Mouse (Mus musculus): ENCODE measurements around the gene Aff3.

Gene Aff3

GRCm38 (mm10) chr1:38171874-38172273, 492.9 kb downstream of the Aff3 start:
- no peak for DNase-seq (ENCODE audit: low spot score)

- DNase-seq (ENCODE audit: low spot score), result no peak
Observed at GRCm38 (mm10) chr1:38165696-38166095, 499.1 kb downstream of the Aff3 start.

- no peak for DNase-seq (ENCODE audit: low spot score)
Observed at GRCm38 (mm10) chr1:38150086-38150485, 514.7 kb downstream of the Aff3 start.

- no peak for DNase-seq (ENCODE audit: low spot score)
Observed at GRCm38 (mm10) chr1:38146008-38146407, 518.7 kb downstream of the Aff3 start.

- no peak for DNase-seq (ENCODE audit: low spot score)
Observed at GRCm38 (mm10) chr1:38141371-38141770, 523.4 kb downstream of the Aff3 start.

- no peak for DNase-seq (ENCODE audit: low spot score)
Observed at GRCm38 (mm10) chr1:38140911-38141310, 523.8 kb downstream of the Aff3 start.

- no peak for DNase-seq (ENCODE audit: low spot score)
Observed at GRCm38 (mm10) chr1:38139396-38139795, 525.4 kb downstream of the Aff3 start.

GRCm38 (mm10) chr1:38132942-38133341, 531.8 kb downstream of the Aff3 start:
- no peak for DNase-seq (ENCODE audit: low spot score)

- no peak for DNase-seq (ENCODE audit: low spot score)
Observed at GRCm38 (mm10) chr1:38130715-38131483, 533.9 kb downstream of the Aff3 start.

- DNase-seq (ENCODE audit: low spot score), result peak; percentile 91
Observed at GRCm38 (mm10) chr1:38129501-38130267, 535.1 kb downstream of the Aff3 start, which contains the start of gene Rev1. TSS of gene Rev1 (minus strand) at chr1:38129801.

GRCm38 (mm10) chr1:38128919-38129436, 535.8 kb downstream of the Aff3 start:
- DNase-seq (ENCODE audit: low spot score), result peak; percentile 44
